Mouse (Mus musculus) layer of hippocampus, adult 18-20 months (tissue): ENCODE data around the gene Prpmp5. TPM values are rescaled to one million over a fixed set of nuclear protein-coding genes. Genes with fewer than 3 reads are reported as not detected.
"Not testable (repeated sequence)": the region's sequence is repeated elsewhere in the genome, so short reads cannot be mapped to it uniquely, and the experiment has no call there.

Experiments
- DNase-seq, 2 experiments: peaks; one replicate each; pipeline ENCODE4 v3.0.0; 2022; ENCODE audit warnings: low spot score in 2 of 2
- long read RNA-seq: library from polyadenylated mRNA; stranded (forward); transcript quantifications from one replicate; pipeline ENCODE4 v2.0.0, GENCODE M21; 2021
- total RNA-seq, 2 experiments: library from RNA; stranded (reverse); gene quantifications; 2 replicates each; pipeline ENCODE4 v1.2.3; 2021

Prpmp5 gene
- not detected for total RNA-seq
- long read RNA-seq = 0 reads

DNA sequence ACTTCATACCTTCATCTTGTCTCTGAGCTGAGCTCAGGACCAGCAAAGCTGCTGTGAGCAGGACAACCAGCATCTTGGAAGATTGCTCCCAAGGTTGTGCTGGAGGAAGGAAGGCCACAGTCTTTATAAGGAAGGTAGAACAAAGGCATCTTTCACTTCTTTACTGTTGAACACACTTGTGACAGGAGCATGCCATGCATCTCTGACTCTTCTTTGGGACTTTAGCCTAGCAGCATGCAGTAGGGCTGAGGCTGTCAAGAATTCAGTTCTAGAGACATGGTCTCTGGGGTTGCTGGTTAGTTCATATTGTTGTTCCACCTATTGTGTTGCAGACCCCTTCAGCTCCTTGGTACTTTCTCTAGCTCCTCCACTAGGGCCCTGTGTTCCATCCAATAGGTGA, at the start of gene Prpmp5:
Prpmp5 (minus strand) TSS at position 101 of the 400 bp plus-strand sequence.
- DNase-seq = not testable (repeated sequence)

DNA sequence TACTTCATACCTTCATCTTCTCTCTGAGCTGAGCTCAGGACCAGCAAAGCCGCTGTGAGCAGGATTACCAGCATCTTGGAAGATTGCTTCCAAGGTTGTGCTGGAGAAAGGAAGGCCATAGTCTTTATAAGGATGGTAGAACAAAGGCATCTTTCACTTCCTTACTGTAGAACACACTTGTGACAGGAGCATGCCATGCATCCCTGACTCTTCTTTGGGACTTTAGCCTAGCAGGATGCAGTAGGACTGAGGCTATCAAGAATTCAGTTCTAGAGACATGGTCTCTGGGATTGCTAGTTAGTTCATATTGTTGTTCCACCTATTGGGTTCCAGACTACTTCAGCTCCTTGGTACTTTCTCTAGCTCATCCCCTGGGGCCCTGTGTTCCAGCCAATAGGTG, 49.5 kb upstream of the Prpmp5 start, which contains the start of gene Gm8882:
Gm8882 (minus strand) TSS at position 101 of the 400 bp plus-strand sequence.
- DNase-seq = not testable (repeated sequence)

Other genes starting within 250 kb of the Prpmp5 start
- gene Prb1, start 104.2 kb downstream of the Prpmp5 start, total RNA-seq = not detected
- not detected for gene Gm8882, start 49.4 kb upstream of the Prpmp5 start, total RNA-seq